Mouse (Mus musculus): ENCODE measurements at regions not wholly inside any gene's neighbourhood (a gene's known extent, or its start where the extent isn't known, plus 50 kb on each side); places are given as distances from the start of the nearest gene placed in this dataset.

GRCm38 (mm10) chr7:69740495-69740894 lies 626.0 kb downstream of the Nr2f2 start:
- H3K9ac ChIP-seq (replicated peaks) = no peak overlapping the region
- no peaks in the 10 kb centered on the region for H3K4me1 ChIP-seq (replicated peaks)
- H3K4me3 ChIP-seq (replicated peaks) = no peak overlapping the region
- H3K9me3 ChIP-seq = no peaks in the 10 kb centered on the region
- no peak overlapping the region for H3K27ac ChIP-seq
- WGBS = 78% methylated on average over 6 of the region's 6 CpGs
- no peaks in the 10 kb centered on the region for H3K27me3 ChIP-seq
- H3K36me3 ChIP-seq = no peaks in the 10 kb centered on the region
- H3K4me2 ChIP-seq (replicated peaks) = no peak overlapping the region
- no peak for ATAC-seq

GRCm38 (mm10) chr7:69738998-69739397 lies 627.5 kb downstream of the Nr2f2 start:
- Histone ChIP-seq H3K36me3 (no peaks in the 10 kb centered on the region), H3K4me2 (replicated peaks) (no peak overlapping the region), H3K4me1 (replicated peaks) (no peaks in the 10 kb centered on the region), H3K9ac (replicated peaks) (no peak overlapping the region), H3K27me3 (no peaks in the 10 kb centered on the region), H3K9me3 (no peaks in the 10 kb centered on the region), H3K27ac (no peak overlapping the region), H3K4me3 (replicated peaks) (no peak overlapping the region)
- WGBS = 85% methylated on average over 7 of the region's 7 CpGs
- ATAC-seq = no peak

GRCm38 (mm10) chr7:69715081-69715480 lies 651.5 kb downstream of the Nr2f2 start:
- ATAC-seq = no peak
- H3K36me3 ChIP-seq = no peaks in the 10 kb centered on the region
- no peak overlapping the region for H3K27ac ChIP-seq
- 91% methylated on average over 5 of the region's 5 CpGs for WGBS
- H3K4me1 ChIP-seq (replicated peaks) = no peaks in the 10 kb centered on the region
- no peaks in the 10 kb centered on the region for H3K9me3 ChIP-seq
- no peak overlapping the region for H3K4me3 ChIP-seq (replicated peaks)
- no peak overlapping the region for H3K4me2 ChIP-seq (replicated peaks)
- H3K27me3 ChIP-seq = no peaks in the 10 kb centered on the region
- no peak overlapping the region for H3K9ac ChIP-seq (replicated peaks)

GRCm38 (mm10) chr7:69670211-69670610 lies 696.3 kb downstream of the Nr2f2 start:
- ATAC-seq = no peak
- Histone ChIP-seq H3K9me3 (no peaks in the 10 kb centered on the region), H3K36me3 (no peaks in the 10 kb centered on the region), H3K27me3 (no peaks in the 10 kb centered on the region), H3K4me3 (replicated peaks) (no peak overlapping the region), H3K4me2 (replicated peaks) (no peak overlapping the region), H3K9ac (replicated peaks) (no peak overlapping the region), H3K27ac (no peak overlapping the region), H3K4me1 (replicated peaks) (no peaks in the 10 kb centered on the region)
- 85% methylated on average over 1 of the region's 1 CpGs for WGBS

GRCm38 (mm10) chr7:69655583-69655982 lies 711.0 kb downstream of the Nr2f2 start:
- Histone ChIP-seq H3K9ac (replicated peaks) (no peak overlapping the region), H3K4me3 (replicated peaks) (no peak overlapping the region), H3K27me3 (no peaks in the 10 kb centered on the region), H3K27ac (no peak overlapping the region), H3K9me3 (no peaks in the 10 kb centered on the region), H3K4me1 (replicated peaks) (peaks cover 5% of the 10 kb centered on the region; the same call in 1 of the 2 replicates), H3K36me3 (no peaks in the 10 kb centered on the region), H3K4me2 (replicated peaks) (no peak overlapping the region)
- ATAC-seq = no peak
- 12% methylated on average over 9 of the region's 9 CpGs for WGBS

GRCm38 (mm10) chr7:69645449-69645848 lies 721.1 kb downstream of the Nr2f2 start:
- WGBS = 19% methylated on average over 6 of the region's 6 CpGs
- H3K27me3 ChIP-seq = no peaks in the 10 kb centered on the region
- 0 out of 2 replicates have a peak, but pooled peaks cover 6% of the 10 kb centered on the region for H3K4me1 ChIP-seq (replicated peaks)
- no peak overlapping the region for H3K4me3 ChIP-seq (replicated peaks)
- H3K4me2 ChIP-seq (replicated peaks) = no peak overlapping the region
- H3K9me3 ChIP-seq = no peaks in the 10 kb centered on the region
- peak; percentile 56; the same call in 1 of the 2 replicates for ATAC-seq
- H3K36me3 ChIP-seq = no peaks in the 10 kb centered on the region
- H3K27ac ChIP-seq = no peak overlapping the region
- no peak overlapping the region for H3K9ac ChIP-seq (replicated peaks)

GRCm38 (mm10) chr7:69641652-69642051 lies 724.9 kb downstream of the Nr2f2 start:
- Histone ChIP-seq H3K9ac (replicated peaks) (no peak overlapping the region), H3K27ac (no peak overlapping the region), H3K9me3 (no peaks in the 10 kb centered on the region), H3K27me3 (no peaks in the 10 kb centered on the region), H3K4me3 (replicated peaks) (no peak overlapping the region), H3K36me3 (no peaks in the 10 kb centered on the region), H3K4me1 (replicated peaks) (0 out of 2 replicates have a peak, but pooled peaks cover 6% of the 10 kb centered on the region), H3K4me2 (replicated peaks) (no peak overlapping the region)
- peak; percentile 69; the same call in 1 of the 2 replicates for ATAC-seq
- WGBS = 41% methylated on average over 9 of the region's 9 CpGs

GRCm38 (mm10) chr7:69599866-69600265 lies 766.7 kb downstream of the Nr2f2 start:
- Histone ChIP-seq H3K4me3 (replicated peaks) (no peak overlapping the region), H3K27ac (no peak overlapping the region), H3K27me3 (no peaks in the 10 kb centered on the region), H3K9me3 (no peaks in the 10 kb centered on the region), H3K4me1 (replicated peaks) (no peaks in the 10 kb centered on the region), H3K4me2 (replicated peaks) (no peak overlapping the region), H3K36me3 (no peaks in the 10 kb centered on the region), H3K9ac (replicated peaks) (no peak overlapping the region)
- no peak for ATAC-seq
- WGBS = 64% methylated on average over 3 of the region's 3 CpGs

- H3K4me2 ChIP-seq (replicated peaks) = no peak overlapping the region
- H3K4me1 ChIP-seq (replicated peaks) = 0 out of 2 replicates have a peak, but pooled peaks cover 6% of the 10 kb centered on the region
- H3K9ac ChIP-seq (replicated peaks) = no peak overlapping the region
- no peak overlapping the region for H3K4me3 ChIP-seq (replicated peaks)
- no peaks in the 10 kb centered on the region for H3K36me3 ChIP-seq
- WGBS = 34% methylated on average over 6 of the region's 6 CpGs
- no peaks in the 10 kb centered on the region for H3K9me3 ChIP-seq
- peaks cover 15% of the 10 kb centered on the region for H3K27me3 ChIP-seq
- H3K27ac ChIP-seq = no peak overlapping the region
- peak; percentile 75; the same call in 1 of the 2 replicates for ATAC-seq
These were observed 780.8 kb downstream of the Nr2f2 start for GRCm38 (mm10) chr7:69585716-69586115.

GRCm38 (mm10) chr7:69585131-69585530 lies 781.4 kb downstream of the Nr2f2 start:
- Histone ChIP-seq H3K9me3 (no peaks in the 10 kb centered on the region), H3K4me3 (replicated peaks) (no peak overlapping the region), H3K27ac (no peak overlapping the region; the same call in 1 of the 2 replicates), H3K9ac (replicated peaks) (no peak overlapping the region), H3K27me3 (peaks cover 15% of the 10 kb centered on the region), H3K4me1 (replicated peaks) (0 out of 2 replicates have a peak, but pooled peaks cover 6% of the 10 kb centered on the region), H3K4me2 (replicated peaks) (no peak overlapping the region), H3K36me3 (no peaks in the 10 kb centered on the region)
- ATAC-seq = no peak
- 75% methylated on average over 4 of the region's 4 CpGs for WGBS

GRCm38 (mm10) chr7:69584516-69584915 lies 782.0 kb downstream of the Nr2f2 start:
- H3K27me3 ChIP-seq = peaks cover 15% of the 10 kb centered on the region
- WGBS = 77% methylated on average over 2 of the region's 2 CpGs
- no peak overlapping the region for H3K9ac ChIP-seq (replicated peaks)
- no peak overlapping the region for H3K4me2 ChIP-seq (replicated peaks)
- no peak for ATAC-seq
- H3K4me3 ChIP-seq (replicated peaks) = no peak overlapping the region
- no peaks in the 10 kb centered on the region for H3K36me3 ChIP-seq
- no peak overlapping the region for H3K27ac ChIP-seq
- no peaks in the 10 kb centered on the region for H3K9me3 ChIP-seq
- peaks cover 10% of the 10 kb centered on the region for H3K4me1 ChIP-seq (replicated peaks)

GRCm38 (mm10) chr7:69583901-69584300 lies 782.6 kb downstream of the Nr2f2 start:
- H3K9ac ChIP-seq (replicated peaks) = no peak overlapping the region
- WGBS = 73% methylated on average over 1 of the region's 1 CpGs

GRCm38 (mm10) chr7:69581668-69582067 lies 784.9 kb downstream of the Nr2f2 start:
- no peak overlapping the region for H3K9ac ChIP-seq (replicated peaks)
- H3K4me2 ChIP-seq (replicated peaks) = no peak overlapping the region
- WGBS = 28% methylated on average over 6 of the region's 6 CpGs
- no peak overlapping the region for H3K4me3 ChIP-seq (replicated peaks)
- no peak overlapping the region for H3K27ac ChIP-seq
- no peak for ATAC-seq
- no peaks in the 10 kb centered on the region for H3K36me3 ChIP-seq
- H3K9me3 ChIP-seq = no peaks in the 10 kb centered on the region
- H3K4me1 ChIP-seq (replicated peaks) = peaks cover 24% of the 10 kb centered on the region
- peaks cover 25% of the 10 kb centered on the region for H3K27me3 ChIP-seq

More at GRCm38 (mm10) chr7:69583901-69584300, 782.6 kb downstream of the Nr2f2 start:
- no peak overlapping the region for H3K4me2 ChIP-seq (replicated peaks)
- H3K4me3 ChIP-seq (replicated peaks) = no peak overlapping the region
- H3K9me3 ChIP-seq = no peaks in the 10 kb centered on the region
- H3K27ac ChIP-seq = no peak overlapping the region
- no peaks in the 10 kb centered on the region for H3K36me3 ChIP-seq
- no peak for ATAC-seq
- H3K4me1 ChIP-seq (replicated peaks) = peaks cover 16% of the 10 kb centered on the region
- H3K27me3 ChIP-seq = peaks cover 15% of the 10 kb centered on the region
